Mouse (Mus musculus) heart, adult 2 months (tissue): ENCODE measurements around the gene Arap1.

Experiments used
- EP300 ChIP-seq: fragments of 200-500 bp; IDR thresholded peaks from 2 replicates; pipeline ENCODE4 v1.6.1; 2011; ENCODE audit warnings: low read depth, low read length, control low read depth; ENCODE audit not compliant: insufficient read depth
- POLR2A ChIP-seq: fragments of 200-500 bp; IDR thresholded peaks from 2 replicates; pipeline ENCODE4 v1.6.1; 2011; ENCODE audit warnings: mild to moderate bottlenecking, low read depth, low read length, control low read depth; ENCODE audit not compliant: insufficient read depth

- TF ChIP-seq EP300, result no peak
- TF ChIP-seq POLR2A, result no peak
These were observed 3.0 kb upstream of the Arap1 start for GRCm38 (mm10) chr7:101344892-101345291.
